Mouse (Mus musculus): ENCODE measurements around the gene Mrln. TPM values are rescaled to one million over a fixed set of nuclear protein-coding genes. Genes with fewer than 3 reads are reported as not detected.

Mrln gene
- polyA plus RNA-seq, 1 experiment from 2014 or later = 7.8 TPM

Other genes with a start within 250 kb of the Mrln start
- 36.4 and 39.6 TPM in 2 replicates for gene Ccdc6, start 107.5 kb upstream of the Mrln start, polyA plus RNA-seq (2014; fragmentation: Nextera tagmentation; extraction: Ambion mirVana)
- gene Slc16a9, start 40.4 kb downstream of the Mrln start, polyA plus RNA-seq (2014; fragmentation: Nextera tagmentation; extraction: Ambion mirVana) = 3.8 and 4.0 TPM in 2 replicates
- 4.1 and 6.0 TPM in 2 replicates for gene Fam13c, start 235.8 kb downstream of the Mrln start, polyA plus RNA-seq (2014; fragmentation: Nextera tagmentation; extraction: Ambion mirVana)

Data from kidney, embryonic 14.5 days (tissue).